Mouse (Mus musculus): ENCODE measurements around the gene Dock8. TPM values are rescaled to one million over a fixed set of nuclear protein-coding genes. Genes with fewer than 3 reads are reported as not detected.

Gene Dock8
- total and polyA plus RNA-seq, 3 experiments = 16.1 to 30.1 TPM; not detected in 1

DNA sequence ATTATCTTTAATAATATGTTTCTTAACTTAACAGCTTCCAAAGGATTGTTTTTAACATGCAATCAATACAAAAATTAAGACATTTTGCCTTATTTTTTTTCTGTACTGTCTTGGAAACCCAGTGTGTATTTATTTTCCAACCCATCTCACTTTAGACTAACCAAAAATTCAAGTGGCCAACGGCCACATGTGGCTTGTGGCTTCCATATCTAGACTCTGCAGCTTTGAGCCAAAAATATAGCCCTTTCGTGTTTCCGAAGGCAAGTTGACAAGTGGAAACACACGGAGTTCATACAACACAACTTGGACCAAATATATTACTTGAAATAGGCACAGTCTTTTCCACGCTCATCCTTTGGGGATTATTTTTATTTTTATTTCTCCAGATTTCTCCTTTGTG lies 773 bp upstream of the Dock8 start (continued):
- TF ChIP-seq ZNF384 (IDR thresholded peaks at IDR 0.05; ENCODE audit: low read depth, low read length) (peak; percentile 77), CTCF (IDR thresholded peaks at IDR 0.05 in 2 of 3, conservative IDR thresholded peaks at IDR 0.05 in 1 of 3; ENCODE audit: control insufficient read depth in 1 of 3, insufficient read depth in 1 of 3, low read depth in 2 of 3, low read length in 3 of 3, poor library complexity in 1 of 3, severe bottlenecking in 1 of 3) (no peak), ELF1 (IDR thresholded peaks at IDR 0.05; ENCODE audit: low read depth, low read length) (no peak), NELFE (IDR thresholded peaks at IDR 0.05; ENCODE audit: low read depth, low read length) (no peak), SIN3A (IDR thresholded peaks at IDR 0.05; ENCODE audit: low read length) (peak; percentile 84), EP300 (IDR thresholded peaks at IDR 0.05; ENCODE audit: low read depth in 1 of 2, low read length in 2 of 2) (peak; percentile 88 to 94), POLR2AphosphoS5 (IDR thresholded peaks at IDR 0.05; ENCODE audit: borderline replicate concordance, low read depth, low read length) (no peak), SMC3 (IDR thresholded peaks at IDR 0.05; ENCODE audit: low read depth, low read length) (no peak), POLR2A (IDR thresholded peaks at IDR 0.05; ENCODE audit: control insufficient read depth in 1 of 2, insufficient read depth in 1 of 2, low read depth in 1 of 2, low read length in 2 of 2, poor library complexity in 1 of 2) (no peak), USF1 (IDR thresholded peaks at IDR 0.05; ENCODE audit: low read depth, low read length) (0 out of 2 replicates have a peak, but pooled peaks have one; percentile 21), MYC (IDR thresholded peaks at IDR 0.05; ENCODE audit: low read depth, low read length) (peak; percentile 79; the same call in 1 of the 2 replicates), ZC3H11A (IDR thresholded peaks at IDR 0.05; ENCODE audit: low read depth, low read length) (no peak), TAL1 (IDR thresholded peaks at IDR 0.05; ENCODE audit: low read length) (peak; percentile 91), MXI1 (IDR thresholded peaks at IDR 0.05; ENCODE audit: low read depth, low read length) (no peak), UBTF (IDR thresholded peaks at IDR 0.05; ENCODE audit: borderline replicate concordance, insufficient read depth, low read depth, low read length) (no peak), CHD2 (IDR thresholded peaks at IDR 0.05; ENCODE audit: low read length) (no peak), ZKSCAN1 (IDR thresholded peaks at IDR 0.05; ENCODE audit: low read depth, low read length) (no peak)

DNA sequence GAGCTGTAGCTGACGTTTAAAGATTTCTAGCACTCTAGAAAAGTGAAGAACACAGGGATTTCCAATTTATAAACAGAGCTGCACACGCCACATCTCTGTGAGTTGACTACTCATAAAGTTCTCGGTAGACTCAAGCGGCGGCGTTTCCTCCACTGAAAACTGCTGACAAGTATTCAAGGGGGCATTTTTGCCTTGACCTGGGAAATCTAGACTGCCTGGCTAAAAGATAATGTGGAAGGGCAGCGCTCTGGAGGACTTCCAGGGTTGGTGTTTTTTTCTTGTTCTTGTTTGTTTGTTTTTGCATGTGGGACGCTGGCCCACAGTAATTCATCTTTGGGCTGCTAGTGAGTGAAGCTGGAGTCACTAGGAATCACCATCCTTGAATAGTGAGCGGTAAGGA lies 819 bp downstream of the Dock8 start:
- Histone ChIP-seq H3K9me3 (replicated peaks; ENCODE audit: insufficient read depth, low read length) (no peaks in the 10 kb centered on the region), H3K79me2 (ENCODE audit: control insufficient read depth, insufficient read depth, low read length, poor library complexity) (peaks cover 5% of the 10 kb centered on the region), H3K36me3 (ENCODE audit: control insufficient read depth in 1 of 2, insufficient read depth in 2 of 2, low read length in 2 of 2) (peaks cover 0 to 21% of the 10 kb centered on the region in 2 experiments; a peak in 2 of 4 replicates), H3K4me1 (ENCODE audit: control insufficient read depth in 1 of 2, insufficient read depth in 2 of 2, low read length in 2 of 2) (peaks cover 9 to 17% of the 10 kb centered on the region in 2 experiments; a peak in 3 of 4 replicates), H3K27ac (ENCODE audit: control insufficient read depth, low read depth, low read length) (no peak overlapping the region), H3K27me3 (ENCODE audit: control insufficient read depth in 1 of 2, insufficient read depth in 2 of 2, low read length in 2 of 2) (no peaks in the 10 kb centered on the region), H3K4me3 (ENCODE audit: control insufficient read depth in 1 of 2, insufficient read depth in 1 of 2, low read depth in 2 of 2, low read length in 2 of 2) (peak overlapping the region; percentile 65 to 97), H3K9ac (ENCODE audit: control insufficient read depth, low read depth, low read length, poor library complexity, severe bottlenecking) (peak overlapping the region; percentile 85)
- DNase-seq (ENCODE audit: low read depth, low spot score) = peak; percentile 23
- TF ChIP-seq ETS1 (IDR thresholded peaks at IDR 0.05; ENCODE audit: low read depth, low read length) = no peak
- TF ChIP-seq MXI1 (IDR thresholded peaks at IDR 0.05; ENCODE audit: low read depth, low read length) = peak; percentile 16; the same call in 1 of the 2 replicates

GRCm38 (mm10) chr19:25002032-25002431 lies 2.7 kb downstream of the Dock8 start:
- H3K4me3 ChIP-seq (ENCODE audit: control insufficient read depth in 1 of 2, insufficient read depth in 1 of 2, low read depth in 2 of 2, low read length in 2 of 2) = no peak overlapping the region
- no peaks in the 10 kb centered on the region for H3K9me3 ChIP-seq (replicated peaks; ENCODE audit: insufficient read depth, low read length)
- no peak for DNase-seq (ENCODE audit: low read depth, low spot score)
- peaks cover 0 to 16% of the 10 kb centered on the region in 2 experiments; a peak in 2 of 4 replicates for H3K36me3 ChIP-seq (ENCODE audit: control insufficient read depth in 1 of 2, insufficient read depth in 2 of 2, low read length in 2 of 2)
- H3K79me2 ChIP-seq (ENCODE audit: control insufficient read depth, insufficient read depth, low read length, poor library complexity) = peaks cover 5% of the 10 kb centered on the region
- no peaks in the 10 kb centered on the region for H3K27me3 ChIP-seq (ENCODE audit: control insufficient read depth in 1 of 2, insufficient read depth in 2 of 2, low read length in 2 of 2)
- peaks cover 7 to 13% of the 10 kb centered on the region in 2 experiments; a peak in 3 of 4 replicates for H3K4me1 ChIP-seq (ENCODE audit: control insufficient read depth in 1 of 2, insufficient read depth in 2 of 2, low read length in 2 of 2)
- H3K9ac ChIP-seq (ENCODE audit: control insufficient read depth, low read depth, low read length, poor library complexity, severe bottlenecking) = no peak overlapping the region
- H3K27ac ChIP-seq (ENCODE audit: control insufficient read depth, low read depth, low read length) = no peak overlapping the region
- TF ChIP-seq MAZ (IDR thresholded peaks at IDR 0.05; ENCODE audit: low read depth, low read length) (no peak), POLR2A (IDR thresholded peaks at IDR 0.05; ENCODE audit: control insufficient read depth in 1 of 2, insufficient read depth in 1 of 2, low read depth in 1 of 2, low read length in 2 of 2, poor library complexity in 1 of 2) (no peak), NELFE (IDR thresholded peaks at IDR 0.05; ENCODE audit: low read depth, low read length) (no peak), MYB (IDR thresholded peaks at IDR 0.05; ENCODE audit: low read depth, low read length) (no peak), UBTF (IDR thresholded peaks at IDR 0.05; ENCODE audit: borderline replicate concordance, insufficient read depth, low read depth, low read length) (no peak), NRF1 (IDR thresholded peaks at IDR 0.05; ENCODE audit: insufficient read depth, low read depth, low read length, poor library complexity, severe bottlenecking) (no peak), ELF1 (IDR thresholded peaks at IDR 0.05; ENCODE audit: low read depth, low read length) (no peak), SIN3A (IDR thresholded peaks at IDR 0.05; ENCODE audit: low read length) (no peak), RAD21 (IDR thresholded peaks at IDR 0.05; ENCODE audit: low read depth, low read length) (no peak)

Measured in MEL (cell line).